Mouse (Mus musculus) NIH3T3 (cell line): ENCODE measurements around the gene Il2rg.

ENCODE experiments used
- DNase-seq: peaks from one replicate; pipeline ENCODE4 v3.0.0-alpha.2; 2012; ENCODE audit warnings: low read depth

Il2rg gene

GRCm38 (mm10) chrX:101260441-101261325 lies 7.4 kb downstream of the Il2rg start:
- DNase-seq, result no peak

GRCm38 (mm10) chrX:101256603-101257002 lies 11.5 kb downstream of the Il2rg start:
- DNase-seq, result peak; percentile 25

GRCm38 (mm10) chrX:101254740-101255139 lies 13.3 kb downstream of the Il2rg start:
- peak; percentile 8 for DNase-seq

DNA sequence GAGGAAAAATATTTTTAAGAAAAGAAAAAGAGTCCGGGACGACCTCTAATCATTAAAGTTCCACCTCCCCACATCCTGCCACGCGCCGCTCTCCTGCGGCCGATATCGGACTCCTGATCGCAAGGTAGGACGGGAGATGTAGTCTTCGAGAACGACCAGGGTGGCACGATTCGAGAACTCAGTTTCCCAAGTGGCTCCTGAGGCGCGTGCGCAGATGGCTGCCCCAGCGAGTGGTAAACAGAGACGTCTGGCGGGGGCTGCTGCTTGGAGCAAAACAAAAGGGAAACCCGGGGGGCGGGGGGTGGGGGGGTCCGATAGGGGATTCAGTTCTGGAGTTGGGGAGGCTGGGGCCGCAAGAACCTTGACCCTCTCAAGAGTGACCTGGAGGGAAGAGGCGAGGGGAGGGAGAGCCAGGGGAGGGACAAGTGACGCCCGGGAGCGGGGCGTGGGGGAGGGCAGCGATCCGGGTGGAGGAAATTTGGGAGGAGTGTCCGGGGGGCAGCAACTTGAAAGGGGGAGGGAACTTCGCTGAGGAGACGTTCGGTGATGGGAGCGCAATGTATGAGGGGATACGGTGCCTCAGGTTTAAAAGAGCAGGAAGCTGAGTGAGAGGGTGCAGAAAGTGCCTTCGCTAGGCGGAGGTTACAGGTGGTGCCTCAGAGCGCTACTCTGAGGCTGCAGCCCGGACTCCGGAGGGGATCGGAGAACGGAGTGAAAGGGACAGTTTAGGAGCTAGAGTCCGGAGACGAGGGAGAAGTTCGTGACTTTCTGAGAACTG lies 13.9 kb downstream of the Il2rg start, which contains the start of gene Foxo4:
Gene Foxo4 (plus strand): TSS at position 577 of the 778 bp plus-strand sequence.
- DNase-seq, result peak; percentile 93

- DNase-seq, result no peak
Observed at GRCm38 (mm10) chrX:101245011-101245410, 23.0 kb downstream of the Il2rg start.

- no peak for DNase-seq
Observed at GRCm38 (mm10) chrX:101222796-101223162, 45.3 kb downstream of the Il2rg start.

GRCm38 (mm10) chrX:101221834-101222795 lies 45.9 kb downstream of the Il2rg start, which contains the start of gene Snx12:
Gene Snx12, minus strand, starts transcription at chrX:101222563.
- peak; percentile 94 for DNase-seq
